Mouse (Mus musculus) spleen, postnatal 14 days (tissue): ENCODE measurements around the gene Poldip2.

ENCODE experiments used
- DNase-seq, 2 experiments: peaks; one replicate each; pipeline ENCODE4 v3.0.0; 2021 to 2022; ENCODE audit warnings: low spot score in 2 of 2

Gene Poldip2

DNA sequence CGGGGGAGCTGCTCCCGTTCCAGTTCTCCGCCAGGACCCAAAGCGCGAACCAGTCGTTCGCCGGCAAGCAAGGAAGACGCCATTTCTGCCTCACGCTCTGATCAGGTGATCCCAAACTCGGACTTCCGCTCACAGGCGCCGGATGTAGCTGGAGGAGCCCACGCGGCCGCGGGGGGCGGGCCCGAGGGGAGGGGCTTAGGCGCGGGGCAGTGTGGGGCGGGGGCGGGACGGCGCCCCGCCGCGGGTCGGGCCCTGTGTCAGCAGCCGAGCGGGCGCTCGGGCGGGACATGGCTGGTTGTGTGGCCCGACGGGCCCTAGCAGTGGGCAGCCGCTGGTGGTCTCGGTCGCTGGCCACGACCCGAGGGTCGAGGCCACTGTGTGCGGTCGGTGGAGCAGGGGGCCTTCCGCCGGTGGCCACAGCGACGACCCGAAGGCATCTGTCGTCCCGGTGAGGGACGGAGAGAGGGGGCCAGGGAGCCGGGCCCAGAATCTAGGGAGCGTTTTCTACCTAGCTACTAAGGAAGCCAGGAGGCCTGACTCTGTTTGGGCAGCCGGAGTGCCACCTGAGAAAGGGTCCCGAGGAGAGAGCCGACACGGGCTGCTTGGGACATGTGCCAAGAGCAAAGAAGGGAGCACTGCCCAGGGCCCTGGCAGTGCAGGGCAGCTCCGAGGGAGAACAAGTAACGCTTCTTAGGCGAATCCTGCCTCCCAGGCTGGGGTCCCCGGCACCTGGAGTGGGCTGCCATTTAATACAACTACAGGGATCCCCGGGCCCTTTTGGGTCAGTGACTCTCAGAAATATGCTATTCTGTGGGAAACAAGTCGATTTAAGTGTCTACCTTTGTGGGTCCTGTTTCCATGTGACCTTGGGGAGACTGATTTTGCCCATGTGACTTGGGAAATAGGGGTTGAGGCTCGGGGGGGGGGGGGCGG is at the start of gene Poldip2, which contains the start of gene Tmem199:
Gene Poldip2 (plus strand): TSS at position 169 of the 933 bp plus-strand sequence.
Gene Tmem199 (minus strand): TSS at position 148 of the 933 bp plus-strand sequence.
- DNase-seq, result peak; percentile 71 to 82

DNA sequence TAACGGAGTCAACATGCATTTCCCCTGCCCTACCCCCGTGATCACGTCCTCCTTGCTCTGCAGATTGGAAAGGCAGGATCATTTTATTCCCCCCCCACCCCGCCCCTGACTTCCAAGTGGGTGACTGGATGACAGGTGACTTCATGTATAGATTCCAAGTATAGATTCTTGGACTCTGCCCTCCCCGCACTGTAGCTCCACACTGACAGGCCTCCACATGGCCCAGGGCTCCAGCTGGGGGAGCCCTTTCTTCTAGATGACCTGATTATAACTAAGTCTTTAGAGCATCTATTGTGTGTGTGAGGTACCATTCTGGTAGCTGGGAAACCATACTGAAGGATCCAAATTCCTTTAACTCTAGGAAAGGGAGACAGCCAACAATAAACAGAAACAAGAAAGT is 49.3 kb upstream of the Poldip2 start:
- no peak for DNase-seq

DNA sequence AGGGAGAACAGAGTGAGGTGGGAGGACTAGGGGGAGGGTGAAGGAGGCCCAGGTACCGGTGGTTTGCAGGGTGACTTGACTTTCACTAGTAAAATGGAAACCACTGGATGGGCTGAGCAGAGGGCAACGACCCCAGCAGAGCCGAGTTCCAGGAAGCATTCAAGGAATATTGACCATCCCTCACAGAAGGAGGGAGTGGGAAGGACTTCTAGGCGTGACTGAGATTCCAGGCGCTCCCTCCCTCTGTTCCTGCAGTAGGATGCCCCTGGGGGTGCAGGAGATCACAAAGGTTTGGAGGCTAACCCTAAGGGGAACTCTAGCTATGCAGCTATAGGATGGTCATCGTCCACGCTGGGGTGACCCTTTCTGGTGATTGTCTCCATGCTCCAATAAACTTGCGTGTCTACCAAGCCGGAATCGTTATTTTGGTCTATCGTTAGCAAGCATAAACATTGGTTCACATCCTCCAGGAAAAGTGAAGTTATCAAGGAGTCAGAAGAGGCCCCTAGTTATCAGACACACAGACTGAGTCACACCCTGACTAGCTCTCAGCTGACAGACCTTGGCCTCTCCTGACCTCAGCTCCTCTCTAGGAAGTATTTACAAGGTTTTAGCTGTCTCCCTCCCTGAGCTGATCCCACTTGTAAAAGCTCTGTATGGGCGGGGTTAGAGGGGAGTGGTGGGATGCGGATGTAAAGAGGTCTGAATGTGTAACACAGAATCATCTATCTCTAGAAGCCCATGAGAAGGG is 48.5 kb upstream of the Poldip2 start:
- no peak for DNase-seq

DNA sequence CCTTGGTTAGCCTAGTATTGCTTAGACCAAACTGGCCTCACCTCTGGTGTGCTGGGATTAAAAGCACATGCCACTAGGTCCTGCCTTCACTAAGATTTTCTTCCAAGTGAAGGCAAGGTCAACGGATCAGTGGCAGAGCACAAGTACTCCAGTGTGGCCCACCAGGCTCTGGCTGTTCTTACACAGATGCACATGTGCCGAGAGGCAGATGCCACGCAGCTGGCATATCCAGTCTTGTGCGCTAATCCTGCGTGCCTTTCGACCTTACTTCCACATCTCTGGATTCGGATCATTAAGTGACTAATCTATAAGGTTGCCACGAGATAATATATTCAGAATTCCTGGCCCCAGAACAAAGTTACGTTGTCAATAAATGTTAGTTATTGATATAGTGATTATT is 46.9 kb upstream of the Poldip2 start:
- no peak for DNase-seq

DNA sequence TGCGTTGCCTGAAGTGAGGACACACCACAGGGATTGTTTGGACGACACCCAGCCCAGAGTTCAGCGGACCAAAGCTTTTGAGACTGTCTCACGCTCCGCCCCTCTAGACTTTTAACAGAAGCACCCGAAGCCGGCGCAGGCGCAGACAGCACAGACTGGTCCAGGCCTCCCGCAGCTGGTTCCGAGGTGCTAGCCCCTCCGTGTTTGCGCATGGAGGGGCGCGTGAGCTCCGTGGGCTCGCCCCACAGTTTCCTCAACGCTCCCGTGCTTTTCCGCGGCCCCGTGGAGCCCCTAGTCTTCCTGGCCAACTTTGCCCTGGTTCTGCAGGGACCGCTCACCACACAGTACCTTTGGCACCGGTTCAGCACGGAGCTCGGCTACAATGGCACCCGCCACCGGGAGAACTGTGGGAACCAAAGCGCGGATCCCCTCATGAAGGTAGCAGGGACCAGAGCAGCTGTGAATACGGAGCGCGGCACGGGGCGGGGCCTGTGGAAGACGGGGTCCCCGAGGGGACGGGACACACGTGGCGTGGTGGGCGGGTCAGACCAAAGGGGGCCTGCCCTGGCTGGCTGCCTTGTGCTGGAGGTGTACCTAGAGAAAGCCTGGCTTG is 46.3 kb upstream of the Poldip2 start, which contains the start of gene Slc46a1:
Gene Slc46a1 (plus strand): TSS at position 130 of the 613 bp plus-strand sequence.
- peak; percentile 47 to 65 for DNase-seq

DNA sequence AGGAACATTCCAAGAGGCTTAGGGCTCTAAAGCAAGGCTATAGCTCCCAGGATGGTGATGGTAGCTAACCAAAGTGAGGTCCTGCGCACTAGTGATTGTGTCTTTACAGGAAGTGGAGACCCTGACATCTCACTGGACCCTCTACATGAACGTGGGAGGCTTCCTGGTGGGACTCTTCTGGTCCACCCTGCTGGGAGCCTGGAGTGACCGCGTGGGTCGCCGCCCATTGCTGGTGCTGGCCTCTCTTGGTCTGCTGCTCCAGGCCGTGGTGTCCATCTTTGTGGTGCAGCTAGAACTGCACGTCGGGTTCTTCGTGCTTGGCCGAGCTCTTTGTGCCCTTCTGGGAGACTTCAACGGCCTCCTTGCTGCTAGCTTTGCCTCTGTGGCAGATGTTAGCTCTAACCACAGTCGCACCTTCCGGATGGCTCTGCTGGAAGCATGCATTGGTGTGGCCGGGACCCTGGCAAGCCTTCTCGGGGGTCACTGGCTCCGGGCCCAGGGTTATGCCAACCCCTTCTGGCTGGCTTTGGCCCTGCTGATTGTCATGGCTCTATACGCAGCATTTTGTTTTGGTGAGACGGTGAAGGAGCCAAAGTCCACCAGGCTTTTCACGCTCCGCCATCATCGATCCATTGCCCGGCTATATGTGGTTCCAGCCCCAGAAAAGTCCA is 45.6 kb upstream of the Poldip2 start:
- DNase-seq, result no peak

DNA sequence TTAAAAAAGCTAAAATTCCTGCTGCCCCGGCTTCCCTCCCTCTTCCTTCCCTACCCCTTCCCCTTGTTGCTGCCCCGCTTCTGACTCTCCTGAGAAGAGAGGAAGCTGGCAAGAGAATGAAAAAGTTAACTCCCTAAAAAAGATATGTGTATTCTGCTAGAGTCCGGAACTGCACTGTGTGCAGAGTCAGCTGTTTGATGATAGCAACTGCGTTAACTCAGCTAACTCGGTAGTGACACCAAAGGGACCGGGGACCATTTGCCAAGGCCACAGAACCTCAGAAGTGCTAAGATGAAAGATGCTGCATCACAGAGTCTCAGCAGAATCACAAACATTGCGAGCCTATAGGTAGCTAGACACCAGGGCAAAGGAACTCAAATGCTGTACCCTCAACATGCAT is 44.5 kb upstream of the Poldip2 start:
- DNase-seq, result no peak

DNA sequence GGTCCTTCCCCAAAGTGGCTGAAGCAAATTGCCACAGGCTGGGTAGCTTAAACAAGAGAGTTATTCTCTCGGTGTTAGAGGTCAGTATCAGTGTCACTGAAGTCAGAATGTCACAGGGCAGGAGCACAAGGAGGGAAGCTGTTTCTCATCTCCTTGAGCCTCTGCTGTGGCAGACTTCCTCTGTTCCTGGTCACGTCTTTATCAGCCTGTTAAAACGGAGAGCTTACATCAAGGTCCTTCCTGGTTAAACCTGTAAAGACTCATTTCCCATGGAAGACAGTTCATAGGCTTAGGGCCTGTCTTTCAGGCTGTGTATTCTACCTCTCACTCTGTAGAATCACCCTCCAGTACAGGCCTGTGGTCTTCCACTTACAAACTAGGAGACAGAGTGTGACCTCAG is 44.1 kb upstream of the Poldip2 start:
- no peak for DNase-seq

DNA sequence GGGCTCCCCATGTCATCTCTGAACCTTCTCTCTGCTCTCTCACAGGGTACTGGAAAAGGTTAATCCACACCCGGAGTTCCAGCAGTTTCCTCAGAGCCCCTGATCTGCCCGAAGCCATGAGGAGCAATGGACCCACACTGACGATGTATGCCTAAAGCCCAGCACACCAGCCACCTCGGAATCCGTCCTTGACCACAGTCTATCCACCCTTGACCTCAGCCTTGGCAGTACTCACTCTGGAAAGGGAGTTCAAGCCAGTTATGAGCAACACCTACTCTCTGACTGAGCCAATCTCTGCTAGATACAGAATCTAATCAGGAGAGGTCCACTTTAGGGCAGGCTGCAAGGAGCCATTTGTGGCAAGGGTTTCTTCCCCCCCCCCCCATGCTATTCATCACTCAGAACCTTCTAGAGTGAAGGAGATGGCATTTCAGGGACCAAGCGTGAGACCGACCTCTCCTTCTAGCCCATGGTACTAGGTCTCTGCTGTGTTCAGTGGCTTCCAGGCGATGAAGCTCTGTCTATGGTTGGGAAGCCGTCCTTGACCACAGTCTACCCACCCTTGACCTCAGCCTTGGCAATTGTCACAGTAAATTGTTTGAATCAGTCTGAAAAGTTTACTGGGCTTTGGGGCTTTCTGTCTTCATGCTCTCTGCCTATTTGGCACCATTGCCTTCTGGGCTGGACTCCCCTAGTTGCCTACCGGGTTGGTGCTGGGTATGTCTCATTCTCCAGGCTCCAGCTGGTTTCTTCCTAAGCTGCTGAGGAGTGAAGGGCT is 40.5 kb upstream of the Poldip2 start:
- no peak for DNase-seq

DNA sequence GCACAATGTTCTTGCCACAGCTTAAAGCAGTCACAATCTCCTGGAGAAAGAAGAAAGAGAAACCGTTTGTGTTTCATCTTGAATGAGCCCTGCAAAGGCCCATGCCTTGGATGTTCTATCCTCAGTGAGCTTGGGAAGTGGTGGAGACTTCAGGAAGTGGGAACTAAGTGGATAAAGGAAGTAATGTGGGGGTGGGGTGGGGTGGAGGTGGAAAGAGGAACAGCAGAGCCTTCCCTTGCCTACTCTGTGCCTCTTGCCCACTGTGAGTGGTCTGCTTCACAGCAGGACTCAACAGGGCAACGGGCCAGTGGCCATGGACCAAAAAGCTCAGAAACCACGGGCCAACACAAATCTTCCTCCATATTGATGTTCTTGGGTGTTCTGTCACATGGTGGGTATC is 36.7 kb upstream of the Poldip2 start:
- DNase-seq, result no peak

DNA sequence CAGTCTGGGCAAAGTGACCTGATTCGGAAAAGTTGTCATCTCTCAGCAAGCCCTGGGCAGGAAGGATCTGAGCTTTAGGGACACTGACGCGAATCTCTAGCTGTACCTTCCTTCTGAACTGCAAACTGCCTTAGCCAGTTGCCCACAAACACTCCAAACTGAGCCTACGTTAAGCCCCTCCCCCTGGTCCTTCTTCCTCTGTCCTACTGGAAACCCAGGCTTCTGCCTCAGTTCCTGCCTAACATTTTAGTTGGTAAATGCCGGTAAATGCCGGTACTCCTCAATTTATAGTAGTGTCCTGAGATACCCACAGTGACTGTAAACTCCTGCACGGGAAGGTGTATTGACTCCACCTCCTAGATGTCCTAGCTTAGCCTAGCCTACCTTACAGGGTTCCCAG is 28.4 kb upstream of the Poldip2 start:
- no peak for DNase-seq

DNA sequence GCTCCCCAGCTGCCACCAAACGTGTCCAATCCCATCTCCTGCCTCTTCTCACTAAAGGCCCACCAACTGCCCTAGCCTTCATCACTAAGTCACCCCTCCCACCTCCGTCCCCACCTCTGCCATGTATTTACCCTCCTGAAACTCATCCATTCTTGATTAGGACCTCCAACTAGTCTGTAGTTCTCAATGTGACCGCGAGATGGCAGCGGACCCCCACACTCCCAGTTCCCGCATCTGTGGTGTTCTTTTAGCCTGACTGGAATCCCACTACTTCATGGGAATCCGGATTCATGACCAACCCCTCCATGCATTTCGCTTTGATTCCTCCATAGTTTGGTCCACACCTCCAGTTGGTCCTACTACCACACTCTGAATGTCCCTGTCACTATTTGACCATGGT is 23.8 kb upstream of the Poldip2 start:
- peak in 1 of 2 experiments; percentile 42 for DNase-seq

DNA sequence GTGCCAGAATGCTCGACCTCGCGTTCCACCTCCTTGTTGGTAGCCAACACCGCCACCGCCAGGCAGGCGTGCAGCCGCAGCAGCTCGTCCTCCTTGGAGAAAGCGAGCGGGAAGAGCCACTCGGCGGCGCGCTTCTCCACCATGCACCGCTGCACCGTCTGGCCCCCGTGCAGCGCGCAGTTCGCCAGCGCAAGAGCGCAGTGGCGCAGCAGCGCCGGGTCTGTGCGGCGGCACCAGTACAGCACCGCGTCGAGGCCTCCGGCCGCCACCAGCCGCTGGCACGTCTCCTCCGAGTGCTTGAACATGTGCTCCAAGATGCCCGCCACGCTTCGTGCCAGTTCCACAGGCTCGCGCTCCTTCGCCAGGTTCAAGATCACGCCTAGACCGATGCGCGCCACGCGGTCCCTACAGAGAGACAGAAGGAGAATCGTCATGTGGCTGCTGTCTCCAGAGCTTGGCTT is 21.2 kb upstream of the Poldip2 start:
- DNase-seq, result no peak

DNA sequence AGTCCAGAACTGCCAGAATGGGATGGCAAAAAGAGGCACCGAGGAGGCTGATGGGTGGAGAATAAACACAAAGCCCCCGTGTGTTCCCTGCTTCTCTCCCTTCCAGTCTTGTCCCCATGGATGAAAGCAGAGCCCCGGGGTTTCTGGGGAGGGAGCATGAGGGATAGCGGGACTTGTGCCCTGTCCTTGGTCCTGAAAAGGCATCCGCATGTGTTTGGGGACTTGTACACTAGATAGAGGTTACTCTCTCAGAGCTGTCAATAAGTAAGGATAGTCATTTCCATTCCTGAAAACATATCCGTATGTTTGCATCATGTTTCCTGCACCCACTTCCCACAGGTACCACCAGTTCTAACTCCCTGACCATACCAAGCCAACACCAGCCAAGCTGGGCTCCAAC is 16.1 kb upstream of the Poldip2 start:
- no peak for DNase-seq

DNA sequence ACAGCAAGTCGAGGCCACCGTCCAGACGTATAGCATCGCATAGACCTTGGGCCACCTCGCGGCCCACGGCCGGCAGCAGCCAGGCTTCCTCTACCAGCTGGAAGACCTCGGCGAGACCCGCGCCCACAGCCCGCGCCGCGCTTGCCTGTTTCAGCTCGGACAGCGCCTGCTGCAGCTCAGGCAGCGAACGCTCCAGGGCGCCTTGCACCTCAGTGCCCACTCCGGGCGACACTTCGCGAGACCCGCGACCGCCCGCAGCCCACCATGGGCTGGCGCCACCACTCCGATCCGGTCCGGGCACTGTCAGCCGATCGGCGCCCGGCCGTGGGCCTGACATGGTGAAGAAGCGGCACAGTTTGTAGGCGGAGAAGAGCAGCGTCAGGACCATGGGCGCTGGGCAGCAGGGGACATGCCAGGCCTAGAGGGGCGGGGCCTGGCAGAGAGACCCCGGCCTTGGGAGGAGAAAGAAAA is 14.9 kb upstream of the Poldip2 start:
- no peak for DNase-seq

DNA sequence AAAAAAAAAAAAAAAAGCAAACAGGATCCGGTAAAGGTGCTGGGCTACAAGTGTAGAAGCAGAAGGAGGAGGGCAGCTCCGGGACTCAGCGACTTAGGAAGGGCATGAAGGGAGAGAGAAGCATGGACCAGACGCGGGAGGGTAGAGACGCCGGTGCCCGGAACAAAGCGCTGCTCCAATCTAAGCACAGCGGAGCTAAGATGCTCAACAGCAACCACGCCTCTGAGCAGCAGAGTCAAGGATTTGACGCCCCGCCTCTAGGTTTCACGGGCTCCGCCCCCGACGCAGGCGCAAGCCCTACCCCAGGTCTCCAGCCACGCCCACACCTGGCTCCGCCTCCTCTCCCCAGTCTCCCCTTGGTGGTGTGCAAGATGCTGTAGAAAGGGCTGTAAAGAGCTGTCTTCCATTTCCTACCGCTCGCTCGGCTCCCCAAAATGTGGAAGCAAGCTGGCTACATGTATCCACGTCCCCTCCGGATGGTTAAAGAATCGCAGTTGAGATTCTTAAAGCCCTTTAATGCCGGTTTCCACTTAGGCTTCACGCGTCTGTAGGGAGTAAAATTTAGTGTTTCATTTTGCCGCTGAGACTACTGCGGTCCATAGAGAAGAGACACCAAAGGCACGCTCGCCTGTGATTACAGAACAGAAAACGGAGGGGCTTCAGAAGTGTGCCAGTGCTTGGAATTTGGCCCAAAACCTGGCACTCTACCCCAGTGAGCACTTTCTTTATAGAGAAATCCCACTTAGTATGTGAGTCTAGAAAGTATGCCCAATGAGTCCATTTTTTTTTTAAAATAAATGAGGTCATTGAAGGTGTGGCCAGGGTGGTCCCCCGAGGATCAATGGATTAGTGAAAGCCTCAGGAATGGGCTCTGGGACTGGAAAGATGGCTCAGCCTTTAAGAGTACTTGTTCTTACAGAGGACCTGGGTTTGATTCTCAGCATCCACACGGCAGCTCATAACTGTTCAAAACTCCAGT is 14.2 kb upstream of the Poldip2 start, which contains the start of gene Sarm1:
Gene Sarm1 (minus strand): TSS at position 211 of the 979 bp plus-strand sequence.
- peak; percentile 88 to 92 for DNase-seq

DNA sequence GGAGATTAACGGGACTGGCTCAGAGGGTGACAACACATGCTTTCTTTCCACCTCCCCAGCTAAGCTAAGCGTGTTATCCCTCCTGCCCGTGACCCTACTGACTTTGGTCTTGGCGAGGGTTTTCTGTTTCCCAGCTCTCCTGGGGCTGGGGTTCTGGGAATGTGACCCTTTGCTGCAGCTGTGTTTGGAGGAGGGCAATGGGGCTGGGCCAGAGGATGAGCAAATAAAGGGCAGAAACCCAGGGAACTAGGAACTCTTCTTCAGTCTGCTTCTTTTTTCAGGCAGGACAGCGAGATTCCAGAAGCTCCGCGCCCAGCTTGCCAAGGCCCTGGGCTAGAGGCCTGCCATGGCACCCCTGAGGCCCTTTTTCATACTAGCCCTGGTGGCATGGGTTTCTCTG is 13.0 kb upstream of the Poldip2 start, which contains the start of gene Vtn:
Gene Vtn (plus strand): TSS at position 88 of the 400 bp plus-strand sequence.
- no peak for DNase-seq

DNA sequence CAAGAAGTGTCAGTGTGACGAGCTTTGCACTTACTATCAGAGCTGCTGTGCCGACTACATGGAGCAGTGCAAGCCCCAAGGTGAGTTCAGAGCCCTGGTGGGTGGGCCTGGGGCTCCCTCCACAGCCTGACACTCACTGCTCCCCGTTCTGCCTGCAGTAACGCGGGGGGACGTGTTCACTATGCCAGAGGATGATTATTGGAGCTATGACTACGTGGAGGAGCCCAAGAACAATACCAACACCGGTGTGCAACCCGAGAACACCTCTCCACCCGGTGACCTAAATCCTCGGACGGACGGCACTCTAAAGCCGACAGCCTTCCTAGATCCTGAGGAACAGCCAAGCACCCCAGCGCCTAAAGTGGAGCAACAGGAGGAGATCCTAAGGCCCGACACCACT is 12.4 kb upstream of the Poldip2 start:
- DNase-seq, result no peak

DNA sequence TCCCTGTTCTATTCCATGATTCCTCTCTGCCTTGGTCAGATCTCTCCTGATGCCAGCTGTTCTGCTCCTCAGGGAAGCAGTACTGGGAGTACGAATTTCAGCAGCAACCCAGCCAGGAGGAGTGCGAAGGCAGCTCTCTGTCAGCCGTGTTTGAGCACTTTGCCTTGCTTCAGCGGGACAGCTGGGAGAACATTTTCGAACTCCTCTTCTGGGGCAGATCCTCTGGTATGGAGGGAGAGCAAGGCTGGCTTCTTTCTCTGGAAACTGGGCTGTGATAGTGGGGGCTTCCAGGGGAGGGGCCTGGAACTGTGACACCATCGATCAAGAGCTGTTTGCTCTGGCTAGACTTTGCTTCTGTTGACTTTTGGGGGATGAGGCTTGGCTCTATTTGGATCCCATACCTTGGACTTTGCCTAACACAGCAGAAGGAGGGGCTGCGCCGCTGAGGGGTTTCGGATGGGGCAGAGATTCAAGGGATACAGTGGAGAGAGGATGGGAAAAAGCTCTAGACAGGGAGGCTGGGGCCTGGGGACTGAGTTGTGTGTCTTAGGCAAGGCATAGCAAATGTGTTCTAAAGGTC is 11.3 kb upstream of the Poldip2 start:
- no peak for DNase-seq
